Mouse (Mus musculus): ENCODE results near the gene Man1c1. TPM values are rescaled to one million over a fixed set of nuclear protein-coding genes. Genes with fewer than 3 reads are reported as not detected.

Man1c1 gene
- total and polyA plus RNA-seq, 3 experiments, result 0.04 to 0.44 (median 0.20) TPM

GRCm38 (mm10) chr4:134631471-134632130 is 72.5 kb downstream of the Man1c1 start:
- TF ChIP-seq ZMIZ1 (IDR thresholded peaks at IDR 0.05; ENCODE audit: low read depth, low read length), result no peak
- no peak for TF ChIP-seq CTCF (conservative IDR thresholded peaks at IDR 0.05 in 1 of 2, IDR thresholded peaks at IDR 0.05 in 1 of 2; ENCODE audit: low read depth in 2 of 2, low read length in 2 of 2)
- TF ChIP-seq MAZ (IDR thresholded peaks at IDR 0.05; ENCODE audit: low read depth, low read length), result no peak
- TF ChIP-seq CHD1 (IDR thresholded peaks at IDR 0.05; ENCODE audit: low read depth, low read length), result no peak
- TF ChIP-seq NELFE (IDR thresholded peaks at IDR 0.05; ENCODE audit: low read depth, low read length), result no peak
- no peak for TF ChIP-seq MYC (IDR thresholded peaks at IDR 0.05; ENCODE audit: low read depth, low read length)
- TF ChIP-seq CHD2 (IDR thresholded peaks at IDR 0.05; ENCODE audit: low read length), result no peak
- TF ChIP-seq UBTF (IDR thresholded peaks at IDR 0.05; ENCODE audit: low read depth, low read length), result no peak
- no peak for TF ChIP-seq RAD21 (IDR thresholded peaks at IDR 0.05; ENCODE audit: low read depth, low read length)
- TF ChIP-seq TCF12 (IDR thresholded peaks at IDR 0.05; ENCODE audit: low read depth, low read length), result no peak
- TF ChIP-seq ELF1 (IDR thresholded peaks at IDR 0.05; ENCODE audit: low read depth, low read length), result no peak
- TF ChIP-seq USF1 (IDR thresholded peaks at IDR 0.05; ENCODE audit: low read depth, low read length), result no peak
- TF ChIP-seq KAT2A (IDR thresholded peaks at IDR 0.05; ENCODE audit: insufficient replicate concordance, low read length), result no peak
- no peaks in the 10 kb centered on the region for H3K36me3 ChIP-seq (replicated peaks in 1 of 2; ENCODE audit: control insufficient read depth in 1 of 2, insufficient read depth in 1 of 2, low read length in 1 of 2)
- dilution Hi-C loops (cut with MboI; ENCODE audit: extremely low pct_ligation_motif_present, extremely low pct_unique_long_range_greater_than_20kb, low sequenced_read_pairs), result no loop called here
- H3K27ac ChIP-seq (ENCODE audit: insufficient read depth, low read depth), result no peak overlapping the region
- no peak overlapping the region for H3K9ac ChIP-seq (ENCODE audit: insufficient read depth, low read depth)
- in situ Hi-C loops (cut with MboI; ENCODE audit: low pct_ligation_motif_present, low pct_unique_long_range_greater_than_20kb, low sequenced_read_pairs), result no loop called here
- H3K27me3 ChIP-seq (replicated peaks), result no peaks in the 10 kb centered on the region
- H3K4me1 ChIP-seq (ENCODE audit: control insufficient read depth in 1 of 2, insufficient read depth in 2 of 2), result peaks cover 0 to 8% of the 10 kb centered on the region in 2 experiments; a peak in 2 of 4 replicates
- H3K79me2 ChIP-seq (replicated peaks; ENCODE audit: control insufficient read depth, extremely low read depth, insufficient read depth, poor library complexity, severe bottlenecking), result no peaks in the 10 kb centered on the region
- no peak overlapping the region for H3K4me2 ChIP-seq (ENCODE audit: insufficient read depth, low read depth, poor library complexity, severe bottlenecking)
- no peak for DNase-seq (ENCODE audit: extremely low read depth)
- no peak overlapping the region for H3K4me3 ChIP-seq (replicated peaks in 1 of 3; ENCODE audit: low read depth in 2 of 3, low read length in 2 of 3, poor library complexity in 1 of 3)
- H3K9me3 ChIP-seq (replicated peaks; ENCODE audit: low read length), result no peaks in the 10 kb centered on the region

- H3K27me3 ChIP-seq (replicated peaks), result no peaks in the 10 kb centered on the region
- H3K9ac ChIP-seq (ENCODE audit: insufficient read depth, low read depth), result no peak overlapping the region
- no peak for DNase-seq (ENCODE audit: extremely low read depth)
- H3K4me2 ChIP-seq (ENCODE audit: insufficient read depth, low read depth, poor library complexity, severe bottlenecking), result no peak overlapping the region
- H3K36me3 ChIP-seq (replicated peaks in 1 of 2; ENCODE audit: control insufficient read depth in 1 of 2, insufficient read depth in 1 of 2, low read length in 1 of 2), result no peaks in the 10 kb centered on the region
- no peak overlapping the region for H3K27ac ChIP-seq (ENCODE audit: insufficient read depth, low read depth)
- dilution Hi-C loops (cut with MboI; ENCODE audit: extremely low pct_ligation_motif_present, extremely low pct_unique_long_range_greater_than_20kb, low sequenced_read_pairs) (no loop called here), in situ Hi-C loops (cut with MboI; ENCODE audit: low pct_ligation_motif_present, low pct_unique_long_range_greater_than_20kb, low sequenced_read_pairs) (no loop called here)
- no peaks in the 10 kb centered on the region for H3K9me3 ChIP-seq (replicated peaks; ENCODE audit: low read length)
- TF ChIP-seq NRF1 (IDR thresholded peaks at IDR 0.05; ENCODE audit: low read depth, low read length) (peak; percentile 64), CTCF (conservative IDR thresholded peaks at IDR 0.05 in 1 of 2, IDR thresholded peaks at IDR 0.05 in 1 of 2; ENCODE audit: low read depth in 2 of 2, low read length in 2 of 2) (no peak)
- H3K4me1 ChIP-seq (ENCODE audit: control insufficient read depth in 1 of 2, insufficient read depth in 2 of 2), result peaks cover 0 to 8% of the 10 kb centered on the region in 2 experiments; a peak in 2 of 4 replicates
- no peaks in the 10 kb centered on the region for H3K79me2 ChIP-seq (replicated peaks; ENCODE audit: control insufficient read depth, extremely low read depth, insufficient read depth, poor library complexity, severe bottlenecking)
- H3K4me3 ChIP-seq (replicated peaks in 1 of 3; ENCODE audit: low read depth in 2 of 3, low read length in 2 of 3, poor library complexity in 1 of 3), result no peak overlapping the region
Measured at GRCm38 (mm10) chr4:134628575-134629384, 75.3 kb downstream of the Man1c1 start.
